23 mouse cellular contexts compared by ENCODE assay signal in genomic region chr5:33349706-33350105, GRCm38 (mm10).
"Had no signal": no experiment of that assay in that cellular context is flagged by ENCODE, and none has a peak within 500 bp of the region (broad histone marks: within the 10 kb centered on the region; RNA-seq: fewer than 3 reads in every experiment).

No protein-coding gene starts in this region.

- H3K9ac ChIP-seq: heart, embryonic 13.5 days; heart, embryonic 15.5 days; hindbrain, embryonic 13.5 days; hindbrain, embryonic 15.5 days; kidney, embryonic 15.5 days; limb, embryonic 12.5 days; liver, embryonic 13.5 days had no signal

- DNase-seq: gastrocnemius, postnatal 14 days; gastrocnemius, postnatal 36 days; heart, adult 2 months; heart, postnatal 14 days; heart, postnatal 36 days; kidney, adult 11 months; kidney, adult 2 months; kidney, adult 9 months; kidney, postnatal 14 days; kidney, postnatal 36 days; liver; liver, embryonic 13.5 days had no signal

- H3K9me3 ChIP-seq: heart, embryonic 13.5 days; heart, embryonic 15.5 days; hindbrain, embryonic 13.5 days; hindbrain, embryonic 15.5 days; kidney, embryonic 15.5 days; limb, embryonic 10.5 days; limb, embryonic 12.5 days; liver, embryonic 13.5 days had no signal

- H3K27me3 ChIP-seq: heart, embryonic 13.5 days; heart, embryonic 15.5 days; hindbrain, embryonic 13.5 days; hindbrain, embryonic 15.5 days; kidney, embryonic 15.5 days; limb, embryonic 12.5 days; liver, embryonic 13.5 days had no signal

- H3K4me1 ChIP-seq: hindbrain, embryonic 15.5 days had no signal

- H3K4me3 ChIP-seq: heart, adult 2 months; heart, embryonic 13.5 days; heart, embryonic 15.5 days; hindbrain, embryonic 13.5 days; hindbrain, embryonic 15.5 days; kidney, embryonic 15.5 days; layer of hippocampus, adult 2 months; left cerebral cortex, adult 2 months; limb, embryonic 10.5 days; limb, embryonic 12.5 days; liver, embryonic 13.5 days had no signal

- H3K27ac ChIP-seq: heart, adult 2 months; heart, embryonic 13.5 days; heart, embryonic 15.5 days; hindbrain, embryonic 13.5 days; hindbrain, embryonic 15.5 days; hindbrain, postnatal 0 days; kidney, embryonic 15.5 days; kidney, postnatal 0 days; layer of hippocampus, adult 2 months; left cerebral cortex, adult 2 months; limb, embryonic 10.5 days; limb, embryonic 12.5 days; liver, embryonic 13.5 days had no signal

- H3K36me3 ChIP-seq: heart, embryonic 15.5 days; hindbrain, embryonic 15.5 days; liver, embryonic 13.5 days had no signal
